Mouse (Mus musculus) intestine, embryonic 14.5 days (tissue): ENCODE results near the gene Snx29. TPM values are rescaled to one million over a fixed set of nuclear protein-coding genes. Genes with fewer than 3 reads are reported as not detected.

Experiments
- ATAC-seq: fragments of 200-750 bp; cut with Nextera tagmentation; replicated peaks from 2 replicates; pipeline ENCODE4 v1.8.0; 2017; ENCODE audit warnings: low read depth, moderate number of reproducible peaks, moderate TSS enrichment, moderate library complexity; ENCODE audit not compliant: low FRiP score, low TSS enrichment
- DNase-seq: peaks from one replicate; pipeline ENCODE4 v3.0.0-alpha.2; 2018; ENCODE audit warnings: low spot score
- H3K27ac ChIP-seq: fragments of 300-500 bp; sonication (generic); 2 replicates; pipeline ENCODE4 v1.5.1; 2014; ENCODE audit warnings: low read depth, mild to moderate bottlenecking, control low read depth
- H3K27me3 ChIP-seq: fragments of 300-500 bp; sonication (generic); replicated peaks from 2 replicates; pipeline ENCODE4 v1.6.1; 2014; ENCODE audit warnings: low read length, control low read depth; ENCODE audit not compliant: control insufficient read depth, insufficient read depth
- H3K36me3 ChIP-seq: fragments of 300-500 bp; sonication (generic); 2 replicates; pipeline ENCODE4 v1.6.1; 2014; ENCODE audit warnings: low read length, control low read depth; ENCODE audit not compliant: control insufficient read depth, insufficient read depth
- H3K4me1 ChIP-seq: fragments of 300-500 bp; sonication (generic); replicated peaks from 2 replicates; pipeline ENCODE4 v1.6.1; 2014; ENCODE audit warnings: low read length, control low read depth, mixed read lengths; ENCODE audit not compliant: control insufficient read depth, insufficient read depth
- H3K4me2 ChIP-seq: fragments of 300-500 bp; sonication (generic); 2 replicates; pipeline ENCODE4 v1.6.1; 2014; ENCODE audit warnings: low read length
- H3K4me3 ChIP-seq: fragments of 300-500 bp; sonication (generic); 2 replicates; pipeline ENCODE4 v1.5.1; 2014; ENCODE audit warnings: low read depth, low read length, control low read depth, mixed read lengths
- H3K9ac ChIP-seq: fragments of 300-500 bp; sonication (generic); 2 replicates; pipeline ENCODE4 v1.6.1; 2014; ENCODE audit warnings: mild to moderate bottlenecking, low read length
- H3K9me3 ChIP-seq: fragments of 300-500 bp; sonication (generic); 2 replicates; pipeline ENCODE4 v1.6.1; 2016; ENCODE audit warnings: low read length, control low read depth; ENCODE audit not compliant: control insufficient read depth
- WGBS: fragments of 180-500 bp; shearing (Covaris S2); extraction: QIAGEN DNeasy Blood & Tissue Kit; methylation state at CpG from one replicate; pipeline ENCODE4 v1.1.7; 2014; 5-methylcytosine and 5-hydroxymethylcytosine counted together
- polyA plus RNA-seq: library from polyadenylated mRNA; unstranded; fragments of >200 nt; fragmentation: Nextera tagmentation; extraction: Ambion mirVana; gene quantifications from 2 replicates; pipeline ENCODE4 v1.2.1, GENCODE M21; 2014

Gene Snx29
- polyA plus RNA-seq, 1 experiment from 2014 or later: 6.3 TPM

GRCm38 (mm10) chr16:11385798-11386197, 63.1 kb downstream of the Snx29 start:
- H3K36me3 ChIP-seq: no peaks in the 10 kb centered on the region
- H3K27ac ChIP-seq: no peak overlapping the region
- no peaks in the 10 kb centered on the region for H3K9me3 ChIP-seq
- H3K27me3 ChIP-seq: no peaks in the 10 kb centered on the region
- no peak for ATAC-seq
- H3K9ac ChIP-seq: no peak overlapping the region
- H3K4me3 ChIP-seq: no peak overlapping the region
- no peak overlapping the region for H3K4me2 ChIP-seq
- H3K4me1 ChIP-seq: no peaks in the 10 kb centered on the region
- no peak for DNase-seq
- WGBS: 87% methylated on average over 5 of the region's 5 CpGs

- H3K27ac ChIP-seq: no peak overlapping the region
- H3K4me2 ChIP-seq: no peak overlapping the region
- no peaks in the 10 kb centered on the region for H3K4me1 ChIP-seq
- H3K9me3 ChIP-seq: no peaks in the 10 kb centered on the region
- H3K36me3 ChIP-seq: no peaks in the 10 kb centered on the region
- DNase-seq (no peak), ATAC-seq (no peak)
- no peaks in the 10 kb centered on the region for H3K27me3 ChIP-seq
- no peak overlapping the region for H3K9ac ChIP-seq
- no peak overlapping the region for H3K4me3 ChIP-seq
These were observed 63.5 kb downstream of the Snx29 start for GRCm38 (mm10) chr16:11386221-11386620.

GRCm38 (mm10) chr16:11388085-11388484, 65.4 kb downstream of the Snx29 start:
- DNase-seq (no peak), ATAC-seq (no peak)
- H3K27me3 ChIP-seq: no peaks in the 10 kb centered on the region
- no peaks in the 10 kb centered on the region for H3K4me1 ChIP-seq
- no peaks in the 10 kb centered on the region for H3K9me3 ChIP-seq
- no peak overlapping the region for H3K9ac ChIP-seq
- no peak overlapping the region for H3K4me2 ChIP-seq
- H3K4me3 ChIP-seq: no peak overlapping the region
- WGBS: 50% methylated on average over 2 of the region's 2 CpGs
- no peaks in the 10 kb centered on the region for H3K36me3 ChIP-seq
- no peak overlapping the region for H3K27ac ChIP-seq

- Histone ChIP-seq H3K9me3 (no peaks in the 10 kb centered on the region), H3K4me1 (no peaks in the 10 kb centered on the region), H3K27ac (no peak overlapping the region), H3K4me2 (no peak overlapping the region), H3K4me3 (no peak overlapping the region), H3K27me3 (no peaks in the 10 kb centered on the region), H3K36me3 (no peaks in the 10 kb centered on the region), H3K9ac (no peak overlapping the region)
- ATAC-seq (no peak), DNase-seq (no peak)
- 24% methylated on average over 2 of the region's 2 CpGs for WGBS
These were observed 66.6 kb downstream of the Snx29 start for GRCm38 (mm10) chr16:11389324-11389723.

GRCm38 (mm10) chr16:11396570-11396969, 73.9 kb downstream of the Snx29 start:
- Histone ChIP-seq H3K27ac (no peak overlapping the region), H3K27me3 (no peaks in the 10 kb centered on the region), H3K4me3 (no peak overlapping the region), H3K9ac (no peak overlapping the region), H3K4me1 (no peaks in the 10 kb centered on the region), H3K9me3 (no peaks in the 10 kb centered on the region), H3K36me3 (0 out of 2 replicates have a peak, but pooled peaks cover 3% of the 10 kb centered on the region), H3K4me2 (no peak overlapping the region)
- WGBS: 69% methylated on average over 2 of the region's 2 CpGs
- no peak for ATAC-seq
- no peak for DNase-seq

GRCm38 (mm10) chr16:11399386-11399785, 76.7 kb downstream of the Snx29 start:
- WGBS: 85% methylated on average over 4 of the region's 4 CpGs
- Histone ChIP-seq H3K36me3 (peaks cover 3% of the 10 kb centered on the region; the same call in 1 of the 2 replicates), H3K4me2 (no peak overlapping the region), H3K4me1 (no peaks in the 10 kb centered on the region), H3K9me3 (no peaks in the 10 kb centered on the region), H3K27ac (no peak overlapping the region), H3K9ac (no peak overlapping the region), H3K27me3 (no peaks in the 10 kb centered on the region), H3K4me3 (no peak overlapping the region)
- ATAC-seq (no peak), DNase-seq (no peak)

GRCm38 (mm10) chr16:11399845-11400565, 77.3 kb downstream of the Snx29 start:
- DNase-seq: no peak
- no peaks in the 10 kb centered on the region for H3K9me3 ChIP-seq
- no peak overlapping the region for H3K4me2 ChIP-seq
- H3K27ac ChIP-seq: no peak overlapping the region
- H3K36me3 ChIP-seq: peaks cover 5% of the 10 kb centered on the region
- ATAC-seq: no peak
- no peaks in the 10 kb centered on the region for H3K27me3 ChIP-seq
- 90% methylated on average over 6 of the region's 6 CpGs for WGBS
- no peaks in the 10 kb centered on the region for H3K4me1 ChIP-seq
- no peak overlapping the region for H3K4me3 ChIP-seq
- no peak overlapping the region for H3K9ac ChIP-seq

GRCm38 (mm10) chr16:11400936-11401335, 78.2 kb downstream of the Snx29 start:
- H3K9me3 ChIP-seq: no peaks in the 10 kb centered on the region
- H3K36me3 ChIP-seq: peaks cover 9% of the 10 kb centered on the region
- 65% methylated on average over 7 of the region's 7 CpGs for WGBS
- no peak overlapping the region for H3K9ac ChIP-seq
- DNase-seq: no peak
- H3K27me3 ChIP-seq: no peaks in the 10 kb centered on the region
- H3K4me1 ChIP-seq: no peaks in the 10 kb centered on the region
- H3K27ac ChIP-seq: no peak overlapping the region
- no peak overlapping the region for H3K4me3 ChIP-seq
- H3K4me2 ChIP-seq: no peak overlapping the region
- ATAC-seq: no peak

GRCm38 (mm10) chr16:11405193-11405592, 82.5 kb downstream of the Snx29 start:
- Histone ChIP-seq H3K4me3 (no peak overlapping the region), H3K4me1 (peaks cover 4% of the 10 kb centered on the region; the same call in 1 of the 2 replicates), H3K4me2 (no peak overlapping the region), H3K27me3 (no peaks in the 10 kb centered on the region), H3K27ac (no peak overlapping the region), H3K36me3 (peaks cover 9% of the 10 kb centered on the region), H3K9me3 (no peaks in the 10 kb centered on the region), H3K9ac (no peak overlapping the region)
- DNase-seq: no peak
- no peak for ATAC-seq
- 87% methylated on average over 3 of the region's 3 CpGs for WGBS
